Mouse (Mus musculus) urinary bladder, postnatal 4 days (tissue): ENCODE measurements at regions not wholly inside any gene's neighbourhood (a gene's known extent, or its start where the extent isn't known, plus 50 kb on each side); places are given as distances from the start of the nearest gene placed in this dataset.

Experiments used
- DNase-seq, 2 experiments: peaks; one replicate each; pipeline ENCODE4 v3.0.0; 2021 to 2022; ENCODE audit warnings: low spot score in 2 of 2

DNA sequence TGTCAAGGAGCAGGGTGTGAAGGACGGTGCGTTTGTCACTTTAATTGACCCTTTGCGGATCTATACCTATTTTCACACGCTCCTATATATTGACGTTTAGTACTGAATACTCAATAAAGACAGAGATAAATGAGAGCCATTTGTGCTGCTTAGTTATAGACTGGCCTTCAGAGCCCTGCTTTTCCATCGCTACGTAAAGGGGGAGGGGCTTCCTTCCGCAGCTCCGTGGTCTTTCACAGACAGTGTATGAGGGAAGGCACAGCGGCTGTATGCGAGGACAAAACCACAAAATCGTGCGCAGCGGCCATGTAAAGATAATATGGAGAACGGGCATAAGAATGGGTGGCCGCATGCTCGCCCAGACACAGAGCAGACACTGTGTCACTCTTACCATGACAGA is 58.4 kb upstream of the Pced1b start:
- DNase-seq: no peak

GRCm38 (mm10) chr15:97187831-97188230 is 59.1 kb upstream of the Pced1b start:
- DNase-seq: no peak

DNA sequence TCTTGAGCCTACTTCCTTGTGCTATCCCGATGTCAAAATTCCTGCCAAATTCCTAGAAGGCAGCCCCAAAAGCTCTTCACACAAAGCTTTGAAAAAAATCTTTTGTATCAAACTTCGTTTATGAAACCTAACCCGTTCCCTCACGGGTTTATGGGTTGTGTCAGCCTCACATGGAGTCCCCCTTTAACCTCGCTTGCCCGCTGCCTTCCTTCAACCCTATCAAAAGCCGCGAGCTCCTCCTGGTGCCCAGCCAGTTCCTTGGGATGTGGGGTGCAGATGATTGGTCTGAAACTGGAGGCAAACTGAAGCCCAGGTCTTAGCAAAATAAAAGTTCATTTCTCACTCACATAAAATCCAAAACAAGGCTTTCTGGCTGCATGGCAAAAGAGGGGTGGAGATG is 60.9 kb upstream of the Pced1b start:
- DNase-seq: no peak

DNA sequence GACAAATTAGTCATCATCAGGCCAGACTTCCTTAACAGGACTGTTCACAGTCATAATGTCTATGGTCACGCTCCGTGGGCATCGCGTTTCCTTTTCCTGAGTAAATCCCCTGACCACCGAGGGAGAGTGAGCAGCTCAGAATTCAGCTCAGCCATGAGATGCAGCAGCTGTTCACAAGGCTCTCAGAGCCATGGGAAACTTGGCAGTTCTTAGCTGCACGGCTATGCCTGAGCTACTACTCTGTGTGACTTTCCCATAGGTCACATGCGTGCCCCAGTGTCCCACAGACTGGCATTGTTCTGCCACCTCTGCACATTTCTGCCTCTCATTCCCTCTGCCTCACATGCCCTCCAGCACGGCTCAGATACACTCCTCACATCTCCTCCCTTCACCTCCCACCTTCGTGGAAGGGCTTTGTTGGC is 64.3 kb upstream of the Pced1b start:
- no peak for DNase-seq

GRCm38 (mm10) chr15:97180970-97181669 is 65.8 kb upstream of the Pced1b start:
- DNase-seq: no peak

DNA sequence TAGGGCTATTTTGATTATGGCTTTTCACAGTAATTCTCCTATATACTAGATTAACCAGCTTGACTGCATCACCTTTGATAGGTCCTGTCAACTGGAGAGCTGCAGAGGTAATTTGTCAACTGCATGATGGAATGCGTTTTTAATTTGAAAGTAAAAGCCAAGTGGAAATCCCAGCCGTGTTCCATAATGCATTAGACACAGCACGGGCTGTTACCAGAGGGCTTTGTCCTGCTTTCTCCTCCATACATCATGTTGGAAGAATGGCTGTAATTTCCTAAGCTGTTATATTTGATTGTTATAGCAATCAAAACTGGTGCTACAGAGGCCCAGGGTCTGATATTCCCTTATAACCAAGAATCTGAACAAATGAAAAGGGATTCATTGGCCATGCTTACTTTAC is 68.6 kb upstream of the Pced1b start:
- DNase-seq: no peak

DNA sequence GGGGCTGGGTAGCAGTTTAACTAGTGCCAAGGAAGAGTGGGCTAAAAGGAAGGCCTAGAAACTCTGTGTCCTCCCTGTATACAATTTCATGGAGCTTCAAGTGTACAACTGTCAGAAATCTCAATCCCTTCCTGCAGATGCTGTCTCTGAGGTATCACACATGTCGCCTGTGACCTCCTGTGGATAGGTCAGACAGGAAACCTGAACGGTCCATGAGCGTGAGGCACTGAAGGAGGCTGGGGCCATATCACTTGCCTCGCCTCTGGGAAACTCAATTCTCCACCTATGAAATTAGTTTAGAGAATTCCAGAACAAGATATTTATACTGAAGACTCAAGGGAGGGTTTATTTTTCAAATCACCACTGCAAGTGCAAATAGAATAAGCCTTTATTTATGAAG is 69.1 kb upstream of the Pced1b start:
- DNase-seq: no peak

GRCm38 (mm10) chr15:97174989-97175388 is 71.9 kb upstream of the Pced1b start:
- no peak for DNase-seq

GRCm38 (mm10) chr15:97173233-97173632 is 73.7 kb upstream of the Pced1b start:
- DNase-seq: no peak

DNA sequence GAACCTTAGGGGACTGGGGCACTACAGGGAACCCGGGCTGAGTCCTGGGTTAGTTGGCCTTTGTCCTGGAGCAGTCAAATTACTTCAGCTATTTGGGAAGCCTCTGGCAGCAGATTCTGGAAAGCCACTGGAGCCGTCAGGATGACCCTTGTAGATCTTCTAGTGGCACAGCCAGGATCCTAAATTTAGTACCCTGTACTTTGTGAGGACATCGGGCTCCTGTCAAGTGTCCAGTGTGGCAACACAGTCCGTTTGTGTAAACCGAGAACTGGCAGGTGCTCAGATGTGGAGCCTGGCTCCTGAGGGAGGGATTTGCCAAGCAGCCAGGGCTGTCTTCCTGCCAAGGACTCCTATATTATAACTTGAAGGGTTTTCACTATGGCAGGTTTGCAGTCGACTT is 76.8 kb upstream of the Pced1b start:
- DNase-seq: no peak

- DNase-seq: no peak
Observed at GRCm38 (mm10) chr15:97169381-97169780, 77.5 kb upstream of the Pced1b start.

DNA sequence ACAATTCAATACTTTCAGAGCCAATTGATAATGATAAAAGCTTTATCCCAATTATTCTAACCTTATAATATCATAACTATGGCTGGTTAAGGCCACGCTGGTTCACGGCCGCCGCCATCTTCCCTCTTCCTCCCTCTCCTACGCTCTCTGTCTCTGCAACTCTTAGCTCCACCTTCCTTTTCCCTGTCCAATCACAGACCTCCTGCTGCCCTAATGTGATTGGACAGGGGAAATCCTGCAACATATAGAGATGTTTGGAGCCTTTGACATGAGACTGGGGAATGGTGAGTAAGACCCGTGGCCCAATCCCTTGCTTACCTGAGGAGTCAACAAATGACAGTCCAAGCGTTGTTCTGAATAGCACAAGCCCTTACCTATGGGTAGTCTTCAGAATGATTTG is 79.8 kb upstream of the Pced1b start:
- DNase-seq: no peak

- no peak for DNase-seq
Observed at GRCm38 (mm10) chr15:97164616-97165015, 82.3 kb upstream of the Pced1b start.

DNA sequence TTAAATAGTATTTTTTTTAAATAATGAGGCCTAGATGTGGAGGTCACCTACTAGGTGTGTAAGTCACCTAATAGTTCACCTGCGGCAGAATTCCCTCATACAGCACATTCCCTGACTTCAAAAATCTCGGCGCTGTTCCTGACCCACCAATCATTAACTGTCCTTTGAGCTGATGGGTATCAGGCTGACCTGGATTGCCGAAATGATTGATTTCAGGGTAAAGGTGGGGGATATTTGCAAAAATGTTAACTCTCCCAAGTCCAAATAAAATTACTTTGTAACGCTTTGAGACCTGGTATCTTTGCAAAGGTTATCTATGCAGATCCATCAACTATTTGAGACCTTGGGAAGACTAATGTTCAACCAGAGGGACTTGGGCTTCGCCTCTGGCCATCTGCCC is 82.9 kb upstream of the Pced1b start:
- no peak for DNase-seq

DNA sequence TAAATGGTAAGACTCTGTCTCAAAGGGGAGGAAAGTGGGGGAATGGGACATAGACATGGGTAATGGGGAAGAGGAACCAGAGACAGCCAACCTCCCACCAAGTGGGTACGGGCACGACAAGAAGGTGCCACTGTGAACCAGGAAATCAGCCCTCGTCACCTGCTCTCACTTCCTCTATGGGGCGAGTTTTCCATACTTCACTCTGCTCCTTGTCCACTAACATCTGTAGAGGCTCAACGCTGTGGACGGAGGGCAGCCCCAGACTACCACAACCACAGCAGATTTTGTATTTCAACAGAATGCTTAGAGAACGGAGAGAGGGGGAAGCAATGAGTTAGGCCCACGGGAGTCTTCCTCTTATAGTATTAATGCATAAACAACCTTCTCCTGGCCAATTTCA is 83.8 kb upstream of the Pced1b start:
- DNase-seq: no peak

DNA sequence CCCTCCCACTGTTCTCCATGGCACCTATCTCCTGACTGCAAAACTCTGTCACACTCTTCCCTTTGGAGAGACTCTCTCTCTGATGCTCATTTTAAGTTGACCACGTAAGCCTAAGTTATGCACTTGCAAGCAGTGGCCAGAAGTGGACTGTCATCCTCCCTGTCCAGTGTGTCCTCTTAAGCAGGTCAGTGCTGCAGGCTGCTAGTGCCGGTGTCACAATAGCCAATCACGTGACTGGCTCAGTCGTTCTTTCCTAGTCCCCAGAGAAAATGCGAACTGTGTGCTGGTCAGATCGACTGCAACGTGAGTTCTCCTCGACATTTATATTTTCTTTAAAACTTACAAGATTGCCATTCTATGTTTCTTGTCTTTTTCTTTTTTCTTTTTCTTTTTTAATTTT is 84.6 kb upstream of the Pced1b start:
- no peak for DNase-seq

DNA sequence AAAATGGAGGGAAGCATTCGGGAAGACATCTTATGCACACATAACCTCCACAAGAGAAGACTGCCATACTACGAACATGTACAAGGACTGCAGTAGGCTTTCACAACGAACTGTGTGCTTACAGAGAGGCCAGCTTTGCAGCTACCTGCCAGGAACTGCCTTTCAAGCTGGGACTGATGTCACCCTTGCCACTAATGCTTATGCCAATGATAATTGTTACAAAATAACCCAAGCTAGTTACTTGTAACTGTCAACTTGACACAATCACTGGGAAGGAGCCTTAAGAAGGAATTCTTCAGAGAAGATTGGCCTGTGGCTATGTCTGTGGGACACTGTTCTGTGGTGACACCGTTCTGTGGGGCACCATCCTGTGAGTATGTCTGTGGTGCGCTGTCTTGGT is 85.4 kb upstream of the Pced1b start:
- DNase-seq: no peak

DNA sequence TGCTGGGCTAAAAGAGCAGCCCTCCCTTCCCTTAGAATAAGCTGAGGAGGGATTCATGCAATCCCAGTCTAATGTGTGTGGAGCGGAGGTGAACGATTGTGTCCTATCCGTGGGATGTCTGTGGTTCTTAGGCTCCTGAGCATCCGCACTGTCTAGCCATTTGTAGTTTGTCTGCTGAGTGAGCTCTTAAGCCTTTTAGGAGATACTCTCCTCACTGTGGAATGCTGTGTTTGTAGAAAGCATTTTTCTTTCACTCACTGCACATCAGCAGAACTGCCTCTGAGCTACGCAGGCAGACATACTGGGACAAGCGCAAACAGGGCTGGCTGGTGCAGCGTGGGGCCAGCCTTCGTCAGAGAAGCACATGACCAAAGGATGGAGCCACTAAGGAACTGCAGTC is 94.6 kb upstream of the Pced1b start:
- no peak for DNase-seq

DNA sequence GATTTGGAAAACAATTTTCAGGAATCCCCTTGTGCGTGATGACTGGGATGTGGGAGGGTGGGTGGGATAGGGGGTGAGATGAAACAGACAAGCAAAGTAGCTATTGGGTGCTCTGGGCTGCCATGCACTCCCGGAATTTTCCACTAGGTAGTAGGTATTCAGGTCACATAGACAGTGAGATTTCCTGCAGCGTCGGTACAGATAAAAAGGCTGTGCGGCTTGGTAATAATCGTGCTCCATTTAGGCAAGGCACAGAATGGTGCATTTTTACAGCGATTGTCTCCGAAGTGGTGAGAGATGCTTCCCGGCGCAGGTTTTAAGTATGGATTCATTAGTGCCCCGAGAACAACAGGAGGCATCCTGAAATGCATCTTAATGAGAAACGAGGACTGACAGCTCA is 95.1 kb upstream of the Pced1b start:
- no peak for DNase-seq

- DNase-seq: no peak
Observed at GRCm38 (mm10) chr15:97150983-97151735, 95.4 kb upstream of the Slc38a4 start.

- no peak for DNase-seq
Observed at GRCm38 (mm10) chr15:97141958-97142357, 86.2 kb upstream of the Slc38a4 start.

DNA sequence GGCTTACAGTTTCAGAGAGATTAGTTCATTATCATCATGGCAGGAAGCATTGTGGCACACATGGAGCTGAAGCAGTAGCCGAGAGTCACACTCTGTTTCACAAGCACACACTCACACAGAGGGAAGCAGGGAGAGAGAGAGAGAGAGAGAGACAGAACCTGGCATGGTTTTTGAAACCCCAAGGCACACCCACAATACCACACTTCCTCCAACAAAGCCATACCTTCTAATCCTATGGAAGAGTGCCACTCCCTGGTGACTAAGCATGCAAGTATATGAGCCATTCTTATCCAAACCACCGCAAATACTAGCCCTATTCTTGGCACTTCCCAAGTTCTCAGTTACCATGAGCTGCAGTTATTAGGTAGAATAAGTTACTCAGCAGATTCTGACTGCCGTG is 82.5 kb upstream of the Slc38a4 start:
- DNase-seq: no peak

GRCm38 (mm10) chr15:97135291-97135690 is 79.5 kb upstream of the Slc38a4 start:
- no peak for DNase-seq

DNA sequence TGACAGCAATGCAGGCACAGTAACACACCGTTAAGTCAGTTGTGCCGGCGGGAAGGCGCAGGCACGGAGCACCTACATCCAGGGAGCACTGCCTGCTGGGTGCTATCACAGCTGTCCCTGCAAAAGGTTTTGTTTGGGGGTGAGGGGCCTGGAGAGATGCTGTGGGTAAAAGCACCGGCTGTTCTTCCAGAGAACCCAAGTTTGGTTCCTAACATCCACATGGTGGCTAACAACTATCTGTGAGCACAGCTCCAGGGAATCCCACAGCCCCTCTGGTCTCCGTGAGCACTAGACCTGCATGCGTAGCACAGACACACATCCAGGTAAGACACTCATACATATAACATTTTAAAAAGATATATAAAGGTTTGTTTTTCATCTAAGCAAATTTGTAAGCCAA is 72.0 kb upstream of the Slc38a4 start:
- DNase-seq: no peak
